Mouse (Mus musculus) erythroblast, embryonic 14.5 days (primary cell): Measurements from ENCODE around the gene Cds1.

Experiments used
- GATA1 ChIP-seq: IDR thresholded peaks from 2 replicates; pipeline ENCODE4 v1.6.1; 2012; ENCODE audit warnings: low read length, inconsistent platforms, mixed read lengths
- TAL1 ChIP-seq: IDR thresholded peaks from 3 replicates; pipeline ENCODE4 v1.6.1; 2012; ENCODE audit warnings: low read length, inconsistent platforms, mixed read lengths

DNA sequence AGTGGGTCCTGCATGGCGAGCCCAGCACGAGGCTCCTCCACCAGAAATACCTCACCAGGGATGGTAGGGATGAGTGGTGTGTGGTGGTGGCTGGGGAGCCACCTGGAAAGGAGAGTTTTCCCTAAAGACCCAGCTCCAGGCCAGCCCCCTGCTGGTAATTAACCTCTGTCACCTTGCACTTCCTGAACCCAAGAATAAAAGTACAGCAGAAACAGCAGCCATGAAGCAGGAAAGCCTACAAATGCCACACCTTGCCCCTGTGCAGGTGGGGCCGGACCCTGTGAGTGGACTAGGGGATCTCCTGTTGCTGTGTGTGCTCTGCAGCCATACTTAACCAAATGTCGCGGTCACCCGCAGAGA is 57.4 kb downstream of the Cds1 start:
- TF ChIP-seq GATA1 (no peak), TAL1 (no peak)
